Mouse (Mus musculus) WW6 (cell line): ENCODE measurements around the gene Gm12258.

Experiments
- DNase-seq: peaks from one replicate; pipeline ENCODE4 v3.0.0-alpha.2; 2013; ENCODE audit warnings: low read depth, low spot score

Gm12258 gene

DNA sequence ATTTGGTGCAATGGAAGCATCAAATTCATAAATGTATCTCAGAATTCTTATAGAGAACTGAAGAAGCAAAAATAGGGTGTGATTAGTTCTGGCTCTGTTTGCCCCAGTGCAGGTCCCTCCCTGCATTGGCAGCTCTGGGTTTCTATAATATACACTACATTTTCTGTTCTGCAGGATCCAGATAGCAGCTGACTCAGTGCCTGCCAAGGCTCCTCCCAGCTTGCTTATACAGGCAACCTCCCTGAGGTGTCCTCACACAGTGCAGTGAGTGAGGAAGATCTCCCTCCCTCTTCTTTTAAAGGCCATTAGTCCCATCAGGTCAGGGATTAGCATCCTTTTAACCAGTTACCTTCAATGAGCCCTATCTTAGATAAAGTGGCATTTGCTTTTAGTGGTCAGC lies 54.1 kb downstream of the Gm12258 start:
- DNase-seq = no peak

DNA sequence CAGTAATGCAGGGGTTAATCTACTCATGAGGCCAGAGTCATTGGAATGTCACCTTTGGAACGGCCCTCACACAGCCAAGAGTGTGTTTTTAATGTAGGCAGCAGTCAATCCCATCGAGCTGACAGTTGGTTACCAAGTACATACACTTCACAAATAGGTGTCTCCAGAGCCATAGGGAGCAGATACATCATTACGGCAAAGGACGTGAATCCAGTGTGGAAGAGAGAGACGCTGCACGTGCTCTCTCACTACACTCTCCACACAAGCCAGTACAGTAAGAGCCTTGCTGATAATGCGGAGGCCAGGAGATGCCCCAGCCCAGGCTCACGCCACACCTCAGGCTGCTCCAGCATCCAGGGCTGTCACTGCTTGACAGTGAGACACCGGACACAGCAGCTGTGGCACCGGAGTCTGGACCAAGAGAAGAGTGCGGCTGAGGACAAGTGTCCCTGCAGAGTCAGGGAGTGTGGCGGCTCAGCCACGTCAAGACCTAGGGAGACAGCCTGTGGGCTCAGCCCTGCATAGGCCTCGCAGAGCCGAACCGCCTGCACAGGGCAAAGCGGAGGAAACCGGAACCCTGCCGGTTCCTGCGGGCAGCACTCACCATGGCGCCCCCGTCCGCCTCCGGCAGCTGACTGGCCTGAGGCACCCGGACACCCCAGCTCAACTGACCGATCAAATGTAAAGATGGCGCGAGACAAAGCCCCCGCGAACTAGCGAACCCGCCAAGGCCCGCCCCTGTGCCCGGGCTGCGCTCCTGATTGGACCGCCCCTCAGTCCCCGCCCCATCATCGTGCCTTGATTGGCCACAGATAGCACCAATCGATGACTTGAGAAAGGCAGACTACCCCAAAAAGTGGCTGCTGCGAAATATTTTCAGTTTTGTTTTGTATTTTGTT lies 56.8 kb downstream of the Gm12258 start, which contains the start of gene Zfp39:
Gene Zfp39, minus strand, starts transcription at position 715 of the 899 bp plus-strand sequence.
- peak; percentile 87 for DNase-seq

DNA sequence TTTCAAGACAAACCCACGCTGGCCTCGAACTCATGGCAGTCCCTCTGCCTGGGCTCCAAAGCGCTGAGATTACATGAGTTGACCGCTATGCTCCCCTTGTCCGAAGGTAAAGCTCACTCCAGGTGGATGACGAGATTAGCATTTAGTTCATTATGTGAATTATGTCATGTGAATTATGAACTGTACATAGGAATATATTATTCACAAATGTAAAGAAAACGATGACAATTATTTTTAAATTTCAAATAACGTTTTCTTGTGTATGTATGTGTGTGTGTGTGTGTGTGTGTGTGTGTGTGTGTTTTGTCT lies 57.4 kb downstream of the Gm12258 start:
- no peak for DNase-seq

DNA sequence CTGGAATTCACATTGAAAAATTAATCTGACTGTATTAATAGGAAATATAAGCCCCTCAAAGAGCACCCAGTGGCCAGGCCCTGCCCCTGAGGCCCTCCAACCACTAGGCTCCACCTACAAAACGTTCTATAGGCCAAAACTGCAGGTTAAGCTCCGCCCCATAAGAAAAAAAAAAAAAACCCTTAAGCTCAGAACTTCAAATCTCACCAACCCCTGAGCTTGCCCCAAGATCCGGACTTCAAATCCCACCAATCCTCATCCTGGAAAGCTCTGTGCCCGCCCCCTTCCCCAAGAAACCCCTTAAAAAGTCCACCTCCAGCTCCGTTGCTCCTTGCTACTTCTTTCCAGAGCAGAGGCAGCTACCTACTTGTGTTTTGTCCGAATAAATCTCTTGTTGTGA lies 57.9 kb downstream of the Gm12258 start:
- no peak for DNase-seq
